Mouse (Mus musculus) neural tube, embryonic 14.5 days (tissue): ENCODE data around the gene Trpm8. TPM values are rescaled to one million over a fixed set of nuclear protein-coding genes. Genes with fewer than 3 reads are reported as not detected.

Experiments used
- ATAC-seq: fragments of 200-750 bp; cut with Nextera tagmentation; 2 replicates; pipeline ENCODE4 v1.8.0; 2017; ENCODE audit warnings: low read depth, mild to moderate bottlenecking, moderate TSS enrichment, moderate library complexity
- H3K27ac ChIP-seq: fragments of 300-500 bp; sonication (generic); 2 replicates; pipeline ENCODE4 v1.5.1; 2014; ENCODE audit warnings: low read depth, mild to moderate bottlenecking, control low read depth, low read length, moderate library complexity, mixed read lengths
- H3K27me3 ChIP-seq: fragments of 300-500 bp; sonication (generic); 2 replicates; pipeline ENCODE4 v1.6.1; 2014; ENCODE audit warnings: low read length; ENCODE audit not compliant: control insufficient read depth, insufficient read depth
- H3K36me3 ChIP-seq: fragments of 300-500 bp; sonication (generic); 2 replicates; pipeline ENCODE4 v1.6.1; 2014; ENCODE audit warnings: low read length, mixed read lengths; ENCODE audit not compliant: control insufficient read depth, insufficient read depth
- H3K4me1 ChIP-seq: fragments of 300-500 bp; sonication (generic); 2 replicates; pipeline ENCODE4 v1.6.1; 2014; ENCODE audit warnings: low read length; ENCODE audit not compliant: control insufficient read depth, insufficient read depth
- H3K4me2 ChIP-seq: fragments of 300-500 bp; sonication (generic); 2 replicates; pipeline ENCODE4 v1.6.1; 2014; ENCODE audit warnings: mild to moderate bottlenecking, low read depth, low read length, control low read depth
- H3K4me3 ChIP-seq: fragments of 300-500 bp; sonication (generic); 2 replicates; pipeline ENCODE4 v1.5.1; 2014; ENCODE audit warnings: low read depth, low read length, control low read depth, mixed read lengths
- H3K9ac ChIP-seq: fragments of 300-500 bp; sonication (generic); replicated peaks from 2 replicates; pipeline ENCODE4 v1.6.1; 2014; ENCODE audit warnings: low read depth, mild to moderate bottlenecking, control low read depth, low read length, mixed read lengths
- H3K9me3 ChIP-seq: fragments of 300-500 bp; sonication (generic); 2 replicates; pipeline ENCODE4 v1.6.1; 2016; ENCODE audit warnings: low read length; ENCODE audit not compliant: control insufficient read depth
- WGBS: fragments of 180-500 bp; shearing (Covaris S2); extraction: QIAGEN DNeasy Blood & Tissue Kit; methylation state at CpG from one replicate; pipeline ENCODE4 v1.1.7; 2014; 5-methylcytosine and 5-hydroxymethylcytosine counted together
- polyA plus RNA-seq: library from polyadenylated mRNA; unstranded; fragments of >200 nt; fragmentation: Nextera tagmentation; extraction: Ambion mirVana; gene quantifications from 2 replicates; pipeline ENCODE4 v1.2.1, GENCODE M21; 2014

The Trpm8 gene
- polyA plus RNA-seq, 1 experiment from 2014 or later: 0.07 TPM

GRCm38 (mm10) chr1:88305018-88305795 lies 27.7 kb downstream of the Trpm8 start:
- Histone ChIP-seq H3K4me2 (no peak overlapping the region), H3K27me3 (no peaks in the 10 kb centered on the region), H3K4me1 (no peaks in the 10 kb centered on the region), H3K27ac (no peak overlapping the region), H3K4me3 (no peak overlapping the region), H3K9me3 (peaks cover 93% of the 10 kb centered on the region), H3K36me3 (no peaks in the 10 kb centered on the region), H3K9ac (no peak overlapping the region)
- WGBS: 51% methylated on average over 6 of the region's 6 CpGs
- no peak for ATAC-seq

- 59% methylated on average over 1 of the region's 1 CpGs for WGBS
- no peak for ATAC-seq
- Histone ChIP-seq H3K4me1 (no peaks in the 10 kb centered on the region), H3K4me3 (no peak overlapping the region), H3K27me3 (no peaks in the 10 kb centered on the region), H3K27ac (no peak overlapping the region), H3K36me3 (no peaks in the 10 kb centered on the region), H3K9me3 (peaks cover 84% of the 10 kb centered on the region), H3K4me2 (no peak overlapping the region), H3K9ac (no peak overlapping the region)
Observed at GRCm38 (mm10) chr1:88306543-88306942, 29.1 kb downstream of the Trpm8 start.

- no peak for ATAC-seq
- Histone ChIP-seq H3K36me3 (no peaks in the 10 kb centered on the region), H3K4me3 (no peak overlapping the region), H3K9me3 (peaks cover 77% of the 10 kb centered on the region), H3K27ac (no peak overlapping the region), H3K4me1 (no peaks in the 10 kb centered on the region), H3K9ac (no peak overlapping the region), H3K4me2 (no peak overlapping the region), H3K27me3 (no peaks in the 10 kb centered on the region)
- WGBS: 68% methylated on average over 12 of the region's 12 CpGs
Observed at GRCm38 (mm10) chr1:88307180-88307579, 29.7 kb downstream of the Trpm8 start.

- no peaks in the 10 kb centered on the region for H3K4me1 ChIP-seq
- peaks cover 62% of the 10 kb centered on the region for H3K9me3 ChIP-seq
- ATAC-seq: no peak
- no peaks in the 10 kb centered on the region for H3K36me3 ChIP-seq
- no peaks in the 10 kb centered on the region for H3K27me3 ChIP-seq
- H3K27ac ChIP-seq: no peak overlapping the region
- WGBS: 52% methylated on average over 2 of the region's 2 CpGs
- H3K4me3 ChIP-seq: no peak overlapping the region
- H3K4me2 ChIP-seq: no peak overlapping the region
- no peak overlapping the region for H3K9ac ChIP-seq
Observed at GRCm38 (mm10) chr1:88309020-88309419, 31.6 kb downstream of the Trpm8 start.

- no peak overlapping the region for H3K4me3 ChIP-seq
- 53% methylated on average over 3 of the region's 3 CpGs for WGBS
- H3K9ac ChIP-seq: no peak overlapping the region
- no peaks in the 10 kb centered on the region for H3K27me3 ChIP-seq
- H3K4me1 ChIP-seq: no peaks in the 10 kb centered on the region
- no peak overlapping the region for H3K4me2 ChIP-seq
- ATAC-seq: no peak
- H3K9me3 ChIP-seq: peaks cover 54% of the 10 kb centered on the region
- H3K27ac ChIP-seq: no peak overlapping the region
- H3K36me3 ChIP-seq: no peaks in the 10 kb centered on the region
Observed at GRCm38 (mm10) chr1:88309905-88310304, 32.4 kb downstream of the Trpm8 start.

- 0 out of 2 replicates have a peak, but pooled peaks have one; percentile 35 for ATAC-seq
- 70% methylated on average over 3 of the region's 3 CpGs for WGBS
Observed at GRCm38 (mm10) chr1:88310349-88310748, 32.9 kb downstream of the Trpm8 start.

GRCm38 (mm10) chr1:88317279-88317678 lies 39.8 kb downstream of the Trpm8 start:
- H3K27me3 ChIP-seq: no peaks in the 10 kb centered on the region
- 88% methylated on average over 1 of the region's 1 CpGs for WGBS
- H3K4me2 ChIP-seq: no peak overlapping the region
- ATAC-seq: no peak
- no peak overlapping the region for H3K4me3 ChIP-seq
- no peaks in the 10 kb centered on the region for H3K9me3 ChIP-seq
- H3K36me3 ChIP-seq: no peaks in the 10 kb centered on the region
- H3K27ac ChIP-seq: no peak overlapping the region
- H3K9ac ChIP-seq: no peak overlapping the region
- H3K4me1 ChIP-seq: no peaks in the 10 kb centered on the region

More at GRCm38 (mm10) chr1:88310349-88310748, 32.9 kb downstream of the Trpm8 start:
- Histone ChIP-seq H3K9me3 (peaks cover 50% of the 10 kb centered on the region), H3K9ac (no peak overlapping the region), H3K36me3 (no peaks in the 10 kb centered on the region), H3K27ac (no peak overlapping the region), H3K4me2 (no peak overlapping the region), H3K27me3 (no peaks in the 10 kb centered on the region), H3K4me3 (no peak overlapping the region), H3K4me1 (no peaks in the 10 kb centered on the region)

GRCm38 (mm10) chr1:88318531-88319060 lies 41.1 kb downstream of the Trpm8 start:
- no peak for ATAC-seq
- H3K27ac ChIP-seq: no peak overlapping the region
- H3K4me3 ChIP-seq: no peak overlapping the region
- no peaks in the 10 kb centered on the region for H3K4me1 ChIP-seq
- no peak overlapping the region for H3K9ac ChIP-seq
- whole genome bisulfite sequencing: 79% methylated on average over 6 of the region's 6 CpGs
- H3K36me3 ChIP-seq: no peaks in the 10 kb centered on the region
- no peak overlapping the region for H3K4me2 ChIP-seq
- H3K27me3 ChIP-seq: no peaks in the 10 kb centered on the region
- no peaks in the 10 kb centered on the region for H3K9me3 ChIP-seq

GRCm38 (mm10) chr1:88320821-88321395 lies 43.4 kb downstream of the Trpm8 start:
- H3K27me3 ChIP-seq: no peaks in the 10 kb centered on the region
- H3K4me1 ChIP-seq: no peaks in the 10 kb centered on the region
- H3K4me2 ChIP-seq: no peak overlapping the region
- no peak overlapping the region for H3K27ac ChIP-seq
- ATAC-seq: no peak
- H3K36me3 ChIP-seq: no peaks in the 10 kb centered on the region
- no peaks in the 10 kb centered on the region for H3K9me3 ChIP-seq
- H3K4me3 ChIP-seq: no peak overlapping the region
- H3K9ac ChIP-seq: no peak overlapping the region
- WGBS: 83% methylated on average over 7 of the region's 7 CpGs
